Mouse (Mus musculus) myocyte (in vitro differentiated cells): Measurements from ENCODE around the gene Trpt1.

Experiments
- CEBPB ChIP-seq: IDR thresholded peaks from 2 replicates; pipeline ENCODE4 v1.6.1; 2011; ENCODE audit warnings: mild to moderate bottlenecking, moderate library complexity; ENCODE audit not compliant: poor library complexity, insufficient read depth, severe bottlenecking
- E2F4 ChIP-seq: IDR thresholded peaks from one replicate; pipeline ENCODE4 v1.6.1; 2011; ENCODE audit warnings: mild to moderate bottlenecking, control low read depth, moderate library complexity; ENCODE audit not compliant: insufficient read depth
- MAX ChIP-seq: IDR thresholded peaks from one replicate; pipeline ENCODE4 v1.6.1; 2011; ENCODE audit warnings: low read depth, mild to moderate bottlenecking, control low read depth
- MYOD1 ChIP-seq, 3 experiments: IDR thresholded peaks; one replicate each; pipeline ENCODE4 v1.6.1; 2011; ENCODE audit warnings: control low read depth in 2 of 3, low read depth in 2 of 3, mild to moderate bottlenecking in 2 of 3, moderate library complexity in 1 of 3; ENCODE audit not compliant: insufficient read length in 2 of 3, control insufficient read depth in 1 of 3
- MYOG ChIP-seq, 3 experiments: IDR thresholded peaks; one replicate each; pipeline ENCODE4 v1.6.1; 2011; ENCODE audit warnings: control low read depth in 2 of 3, low read depth in 2 of 3, mild to moderate bottlenecking in 2 of 3; ENCODE audit not compliant: insufficient read length in 2 of 3, control insufficient read depth in 1 of 3, insufficient read depth in 1 of 3
- POLR2A ChIP-seq: IDR thresholded peaks from one replicate; pipeline ENCODE4 v1.6.1; 2011; ENCODE audit warnings: low read depth, mild to moderate bottlenecking, control low read depth, moderate library complexity; ENCODE audit not compliant: insufficient read length
- POLR2AphosphoS2 ChIP-seq: IDR thresholded peaks from one replicate; pipeline ENCODE4 v1.6.1; 2011; ENCODE audit warnings: low read depth, control low read depth; ENCODE audit not compliant: insufficient read length
- REST ChIP-seq: IDR thresholded peaks from one replicate; pipeline ENCODE4 v1.6.1; 2011; ENCODE audit warnings: mild to moderate bottlenecking, control low read depth, moderate library complexity; ENCODE audit not compliant: insufficient read depth, insufficient read length
- SRF ChIP-seq: IDR thresholded peaks from one replicate; pipeline ENCODE4 v1.6.1; 2011; ENCODE audit warnings: low read depth; ENCODE audit not compliant: control insufficient read depth, insufficient read length
- TCF12 ChIP-seq: IDR thresholded peaks from one replicate; pipeline ENCODE4 v1.6.1; 2011; ENCODE audit warnings: mild to moderate bottlenecking, control low read depth; ENCODE audit not compliant: poor library complexity, insufficient read depth, severe bottlenecking
- TCF3 ChIP-seq: IDR thresholded peaks from one replicate; pipeline ENCODE4 v1.6.1; 2011; ENCODE audit warnings: low read depth, control low read depth; ENCODE audit not compliant: insufficient read length
- USF1 ChIP-seq: IDR thresholded peaks from one replicate; pipeline ENCODE4 v1.6.1; 2011; ENCODE audit warnings: low read depth, mild to moderate bottlenecking, control low read depth, moderate library complexity

DNA sequence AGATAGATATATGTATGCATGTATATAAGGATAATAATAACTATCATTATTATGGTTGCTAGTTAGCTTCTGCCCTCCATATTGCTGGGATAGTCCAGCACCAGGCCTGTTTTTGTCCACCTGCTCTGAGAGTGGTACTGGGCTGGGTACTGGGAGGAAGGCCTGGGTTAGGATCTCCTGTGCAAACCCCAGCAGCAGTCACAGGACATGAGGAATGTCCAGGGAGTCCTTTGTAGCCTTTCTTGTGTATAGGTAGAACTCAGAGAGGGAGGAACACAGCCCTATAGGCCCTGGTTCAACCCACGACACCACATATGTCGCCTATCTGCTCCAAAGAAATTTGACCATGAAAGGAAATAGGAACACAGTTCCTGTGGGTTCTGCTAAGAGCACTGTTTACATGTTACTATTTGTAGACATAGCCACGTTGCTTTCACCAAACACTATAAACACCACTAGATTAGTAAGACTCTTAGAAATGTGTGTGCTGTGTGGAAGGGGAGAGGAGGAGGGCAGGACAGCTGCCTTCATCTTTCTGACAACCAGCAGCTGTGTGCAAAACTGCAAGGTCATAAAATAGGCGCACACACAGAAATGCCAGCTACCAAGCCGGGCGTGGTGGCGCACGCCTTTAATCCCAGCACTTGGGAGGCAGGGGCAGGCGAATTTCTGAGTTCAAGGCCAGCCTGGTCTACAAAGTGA, 11.1 kb downstream of the Trpt1 start:
- TF ChIP-seq E2F4 (no peak), POLR2A (no peak), USF1 (no peak), POLR2AphosphoS2 (no peak), MAX (no peak), REST (no peak), CEBPB (no peak), MYOG (IDR thresholded peaks at IDR 0.05; ENCODE audit: control insufficient read depth in 1 of 3, insufficient read depth in 1 of 3, insufficient read length in 2 of 3, low read depth in 2 of 3) (peak; percentile 25 to 89 (median 81)), TCF12 (peak; percentile 80), SRF (no peak), TCF3 (peak; percentile 72), MYOD1 (IDR thresholded peaks at IDR 0.05; ENCODE audit: control insufficient read depth in 1 of 3, insufficient read length in 2 of 3, low read depth in 2 of 3) (peak; percentile 81 to 93 (median 91))
